Mouse (Mus musculus): ENCODE measurements around the gene 1700088E04Rik.

The 1700088E04Rik gene

DNA sequence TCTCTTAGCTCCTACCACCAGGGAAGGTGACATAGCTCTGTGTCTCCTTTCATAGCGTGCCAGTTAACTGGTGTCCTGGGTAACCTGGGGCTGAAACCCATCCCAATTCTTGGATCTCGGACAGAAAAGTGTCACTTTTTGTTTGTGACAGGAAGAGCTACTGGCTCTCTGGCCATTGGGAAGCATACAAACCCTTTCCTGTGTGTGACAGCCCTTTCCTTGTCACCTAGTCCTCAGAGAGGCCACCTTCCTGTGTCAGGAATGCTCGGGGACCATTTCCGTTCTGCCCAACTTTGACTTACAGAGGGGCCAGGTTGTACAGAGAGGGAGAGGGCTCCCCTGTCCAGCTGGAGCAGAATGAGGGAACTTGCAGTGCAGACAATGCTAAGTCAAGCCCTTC is 41.6 kb downstream of the 1700088E04Rik start:
- no peak for DNase-seq (ENCODE audit: low spot score in 2 of 2)

- DNase-seq (ENCODE audit: low spot score in 2 of 2): no peak
Observed at GRCm38 (mm10) chr15:79098868-79099267, 42.2 kb downstream of the 1700088E04Rik start.

DNA sequence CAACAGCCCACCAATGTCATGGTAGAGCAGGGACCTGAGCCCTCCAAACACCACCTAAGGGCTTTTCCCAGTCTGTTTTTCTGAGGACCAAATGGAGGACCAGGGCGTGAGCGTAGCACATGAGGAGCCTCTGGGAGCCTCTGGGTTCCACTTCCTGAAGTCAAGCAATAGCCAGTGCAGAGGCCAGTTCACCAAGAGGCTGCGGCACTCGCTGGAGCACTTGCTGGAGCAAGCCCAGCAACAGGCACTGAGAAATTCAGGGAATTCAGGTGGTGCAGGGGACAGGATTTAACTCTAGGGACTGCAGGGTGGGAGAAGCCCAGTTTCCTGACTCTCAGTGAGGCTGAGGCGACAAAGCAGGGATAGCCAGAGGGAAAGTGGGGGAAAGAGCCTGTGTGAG is 42.8 kb downstream of the 1700088E04Rik start:
- DNase-seq (ENCODE audit: low spot score in 2 of 2): no peak

DNA sequence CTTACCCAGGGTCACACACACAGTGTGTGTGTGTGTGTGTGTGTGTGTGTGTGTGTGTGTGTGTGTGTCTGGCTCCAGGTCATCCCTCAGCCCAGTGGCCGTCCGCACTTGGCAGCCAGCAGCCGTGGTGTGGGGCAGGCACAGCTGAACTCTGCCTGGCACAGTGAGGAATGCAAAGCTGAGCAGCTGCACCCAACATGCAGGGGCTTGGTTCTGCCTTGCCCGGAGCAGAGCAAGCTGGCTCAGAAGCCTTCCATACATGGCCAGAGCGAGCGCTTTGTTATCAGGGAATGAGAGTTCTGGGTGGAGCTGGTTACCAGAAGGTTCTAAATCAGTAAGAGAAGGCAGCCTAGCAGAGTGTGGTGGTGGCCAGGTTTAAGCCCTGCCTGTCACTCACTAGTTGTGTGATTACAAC is 43.4 kb downstream of the 1700088E04Rik start:
- no peak for DNase-seq (ENCODE audit: low spot score in 2 of 2)

- DNase-seq (ENCODE audit: low spot score in 2 of 2): no peak
Observed at GRCm38 (mm10) chr15:79097135-79097534, 43.9 kb downstream of the 1700088E04Rik start.

- no peak for DNase-seq (ENCODE audit: low spot score in 2 of 2)
Observed at GRCm38 (mm10) chr15:79096556-79096955, 44.5 kb downstream of the 1700088E04Rik start.

GRCm38 (mm10) chr15:79095483-79095882 is 45.6 kb downstream of the 1700088E04Rik start:
- DNase-seq (ENCODE audit: low spot score in 2 of 2): no peak

GRCm38 (mm10) chr15:79093083-79093839 is 47.8 kb downstream of the 1700088E04Rik start:
- DNase-seq (ENCODE audit: low spot score in 2 of 2): no peak

DNA sequence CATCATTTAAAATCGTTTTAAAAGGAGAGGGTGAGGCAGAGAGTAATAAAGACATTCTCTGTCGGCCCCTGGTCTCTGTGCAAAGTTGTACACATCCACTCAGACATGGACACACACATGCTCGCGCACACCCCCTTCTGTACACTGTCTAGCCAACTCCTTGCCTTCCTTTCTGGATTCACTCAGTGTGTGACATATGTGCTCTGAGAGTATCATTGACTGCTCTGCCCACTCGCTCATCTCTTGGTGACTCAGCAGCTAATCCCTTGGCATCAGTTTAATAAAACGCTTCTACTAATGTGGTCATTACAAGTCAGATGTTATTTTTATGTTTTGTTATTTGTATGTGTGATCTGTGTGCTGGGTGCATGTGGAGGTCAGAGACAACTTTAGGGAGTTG is 48.8 kb downstream of the 1700088E04Rik start:
- no peak for DNase-seq (ENCODE audit: low spot score in 2 of 2)

- DNase-seq (ENCODE audit: low spot score in 2 of 2): no peak
Observed at GRCm38 (mm10) chr15:79079567-79079966, 61.5 kb downstream of the 1700088E04Rik start.
